Mouse (Mus musculus) cerebellum, postnatal 4 days (tissue): ENCODE results near the gene Dlg2.
"Not testable (repeated sequence)": the region's sequence is repeated elsewhere in the genome, so short reads cannot be mapped to it uniquely, and the experiment has no call there.

Experiments
- DNase-seq, 2 experiments: peaks; one replicate each; pipeline ENCODE4 v3.0.0; 2022; ENCODE audit warnings: low spot score in 2 of 2, mixed read lengths in 1 of 2

Gene Dlg2

GRCm38 (mm10) chr7:90825640-90826039, 349.2 kb downstream of the Dlg2 start:
- no peak for DNase-seq

- no peak for DNase-seq
Observed at GRCm38 (mm10) chr7:90841276-90841675, 364.8 kb downstream of the Dlg2 start.

- DNase-seq, result peak in 1 of 2 experiments; percentile 1
Observed at GRCm38 (mm10) chr7:90843345-90844293, 367.1 kb downstream of the Dlg2 start.

GRCm38 (mm10) chr7:90876796-90877195, 400.3 kb downstream of the Dlg2 start:
- DNase-seq, result not testable (repeated sequence)

GRCm38 (mm10) chr7:90882740-90883139, 406.3 kb downstream of the Dlg2 start:
- DNase-seq, result no peak

- DNase-seq, result no peak
Observed at GRCm38 (mm10) chr7:90886396-90887006, 410.0 kb downstream of the Dlg2 start.

GRCm38 (mm10) chr7:90887007-90887720, 410.7 kb downstream of the Dlg2 start:
- peak; percentile 22 to 24 for DNase-seq

- DNase-seq, result no peak
Observed at GRCm38 (mm10) chr7:90927441-90927840, 451.0 kb downstream of the Dlg2 start.

GRCm38 (mm10) chr7:90940726-90941125, 464.3 kb downstream of the Dlg2 start:
- no peak for DNase-seq

- no peak for DNase-seq
Observed at GRCm38 (mm10) chr7:90947073-90947472, 470.6 kb downstream of the Dlg2 start.

- no peak for DNase-seq
Observed at GRCm38 (mm10) chr7:90949212-90949611, 472.7 kb downstream of the Dlg2 start.

GRCm38 (mm10) chr7:90977241-90977640, 500.8 kb downstream of the Dlg2 start:
- no peak for DNase-seq

GRCm38 (mm10) chr7:90982069-90982468, 505.6 kb downstream of the Dlg2 start:
- no peak for DNase-seq

- DNase-seq, result no peak
Observed at GRCm38 (mm10) chr7:91010655-91011054, 534.2 kb downstream of the Dlg2 start.

GRCm38 (mm10) chr7:91044998-91045741, 568.7 kb downstream of the Dlg2 start:
- no peak for DNase-seq

- DNase-seq, result no peak
Observed at GRCm38 (mm10) chr7:91045742-91046098, 569.2 kb downstream of the Dlg2 start.

GRCm38 (mm10) chr7:91063297-91064040, 587.0 kb downstream of the Dlg2 start:
- DNase-seq, result no peak

GRCm38 (mm10) chr7:91071751-91072707, 595.6 kb downstream of the Dlg2 start:
- DNase-seq, result no peak

GRCm38 (mm10) chr7:91086071-91086470, 609.6 kb downstream of the Dlg2 start:
- DNase-seq, result no peak
